Mouse (Mus musculus) lung, postnatal 4 days (tissue): Measurements from ENCODE around the gene Ankrd13a.

Experiments
- DNase-seq, 2 experiments: peaks; one replicate each; pipeline ENCODE4 v3.0.0; 2021

Gene Ankrd13a

DNA sequence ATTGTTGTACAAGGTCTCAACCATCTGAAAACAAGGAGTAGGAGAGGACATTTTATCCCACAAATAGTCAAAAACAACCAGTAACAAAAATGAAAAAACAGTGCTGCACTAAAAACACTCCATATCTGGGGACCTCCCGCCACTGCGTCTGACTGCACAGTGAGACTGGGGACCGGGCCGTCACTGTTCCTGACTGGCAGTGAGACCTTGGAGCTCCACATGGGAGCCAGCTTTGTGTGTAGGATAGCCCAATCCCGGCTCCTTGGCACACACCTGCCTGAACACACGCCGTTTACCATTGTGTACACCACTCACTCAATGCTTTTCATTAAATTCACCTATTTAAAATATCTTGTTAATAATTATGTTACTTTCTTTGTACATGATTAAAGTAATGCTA, 7.3 kb upstream of the Ankrd13a start:
- no peak for DNase-seq

DNA sequence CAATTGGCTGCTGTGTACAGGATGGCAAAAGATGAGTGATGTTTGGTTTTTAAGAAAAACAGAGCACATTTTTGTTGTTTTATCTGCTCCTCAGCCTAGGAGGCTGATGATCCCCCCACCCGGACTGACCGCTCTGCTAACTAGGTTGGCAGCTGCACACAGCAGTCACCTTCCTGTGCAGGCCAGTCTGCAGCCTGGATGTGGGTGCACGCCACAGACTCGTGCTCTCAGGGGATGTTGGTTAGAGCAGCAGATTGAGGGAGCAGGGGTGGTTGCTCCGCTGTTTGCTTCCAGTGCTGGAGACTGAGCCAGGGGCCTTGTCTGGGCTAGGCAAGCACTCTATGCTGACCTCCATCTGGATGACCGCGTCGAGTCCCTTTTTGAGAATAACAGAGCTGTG, 4.7 kb upstream of the Ankrd13a start:
- DNase-seq = no peak

GRCm38 (mm10) chr5:114771796-114772195, 2.7 kb upstream of the Ankrd13a start:
- no peak for DNase-seq

DNA sequence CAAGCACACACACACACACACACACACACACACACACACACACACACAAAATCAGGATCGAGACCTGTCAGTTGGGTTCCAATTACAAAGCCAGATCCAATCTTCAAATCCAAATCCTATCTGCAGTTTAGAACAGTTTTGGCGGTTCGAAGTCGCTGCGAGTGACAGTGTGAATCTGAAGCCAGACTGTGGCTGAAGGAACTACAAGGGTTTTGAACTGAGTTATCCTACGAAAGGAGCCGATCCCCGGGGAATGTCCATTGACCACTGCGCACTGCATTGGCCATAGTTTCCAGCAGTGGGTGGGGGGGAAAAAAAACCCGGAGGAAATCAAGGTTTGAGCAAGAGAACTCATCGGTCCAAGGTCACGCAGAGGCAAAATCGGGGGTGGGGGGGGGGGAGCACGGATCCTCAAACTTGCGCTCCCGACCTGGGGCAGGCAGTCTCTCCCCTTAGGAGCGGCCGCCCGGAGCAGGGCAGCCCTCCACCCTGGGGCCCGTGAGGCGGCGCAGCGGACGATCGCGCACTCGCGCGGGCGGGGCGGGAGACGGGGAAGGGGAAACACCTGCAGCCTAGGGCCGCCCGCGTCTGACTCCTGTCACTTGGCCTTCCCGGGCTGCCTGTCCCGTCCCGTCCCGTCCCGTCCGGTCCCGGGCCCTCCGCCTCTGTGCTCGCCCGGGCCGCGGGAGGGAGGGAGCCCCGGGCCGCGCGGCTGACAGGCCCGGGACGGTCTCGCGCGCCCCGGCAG, 1.8 kb upstream of the Ankrd13a start:
- DNase-seq = peak; percentile 72 to 80

GRCm38 (mm10) chr5:114773211-114773710, 1.2 kb upstream of the Ankrd13a start:
- DNase-seq = peak; percentile 98 to 99

DNA sequence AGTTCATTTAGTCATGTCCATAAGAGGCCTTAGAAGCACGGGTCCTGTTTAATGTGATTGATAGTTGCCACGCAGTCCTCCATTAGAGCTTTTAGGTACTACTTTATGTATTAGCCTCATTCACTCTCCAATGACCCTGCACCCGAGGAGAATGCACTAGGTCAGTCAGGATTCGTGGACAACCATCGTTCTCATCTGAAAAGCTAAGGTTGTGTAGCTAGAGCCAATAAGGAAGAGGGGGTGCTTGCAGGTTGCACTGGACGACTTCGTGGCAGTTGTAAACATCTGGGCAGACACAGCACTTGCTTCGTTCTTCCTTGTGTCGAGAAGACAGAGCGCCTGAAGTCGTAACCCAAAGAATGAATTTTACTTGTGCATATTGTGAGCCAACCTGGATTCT, 697 bp upstream of the Ankrd13a start:
- peak in 1 of 2 experiments; percentile 38 for DNase-seq

DNA sequence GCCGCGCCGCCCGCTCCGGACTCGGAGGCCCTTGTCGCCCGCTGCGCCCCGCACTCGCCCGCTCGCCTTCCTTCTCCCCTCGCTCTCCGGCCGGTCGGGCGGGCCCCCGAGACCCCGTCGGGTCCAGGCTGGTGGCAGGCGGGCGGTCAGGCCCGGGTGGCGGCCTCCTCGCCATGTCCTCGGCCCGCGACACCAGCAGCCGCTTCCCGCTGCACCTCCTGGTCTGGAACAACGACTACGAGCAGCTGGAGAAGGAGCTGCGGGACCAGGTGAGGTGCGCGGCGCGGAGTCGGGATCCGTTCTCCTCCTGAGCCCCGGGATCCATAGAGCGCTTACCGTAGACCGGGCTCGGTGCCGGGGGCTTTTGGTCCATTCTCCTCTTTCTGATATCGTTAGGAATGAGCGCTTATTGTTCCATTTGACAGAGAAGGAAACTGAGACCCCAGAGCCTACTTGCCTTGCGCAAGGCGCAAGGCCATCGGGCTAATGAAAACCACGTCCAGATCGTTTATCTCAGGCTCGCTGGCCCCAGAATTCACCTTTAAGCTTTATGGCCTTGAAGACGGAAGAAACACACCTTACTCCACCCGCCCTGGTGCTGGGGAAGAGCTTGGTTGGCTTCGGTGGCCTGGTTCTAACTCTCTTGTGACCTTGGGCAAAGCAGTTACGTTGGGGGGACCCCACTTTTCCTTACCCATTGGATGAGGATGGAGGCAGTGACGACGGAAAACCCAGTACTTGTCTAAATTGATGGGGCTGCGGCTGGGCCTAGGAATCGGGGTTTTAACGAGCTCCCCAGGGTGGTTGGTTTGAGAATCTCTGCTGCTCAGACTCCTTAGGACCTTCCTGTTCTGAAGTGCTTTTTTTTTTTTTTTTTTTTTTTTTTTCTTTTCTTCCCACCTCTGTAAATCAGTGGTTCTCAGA, 841 bp downstream of the Ankrd13a start, which contains the start of gene Git2:
Git2 (minus strand) TSS at position 462 of the 924 bp plus-strand sequence.
- peak in 1 of 2 experiments; percentile 44 for DNase-seq

DNA sequence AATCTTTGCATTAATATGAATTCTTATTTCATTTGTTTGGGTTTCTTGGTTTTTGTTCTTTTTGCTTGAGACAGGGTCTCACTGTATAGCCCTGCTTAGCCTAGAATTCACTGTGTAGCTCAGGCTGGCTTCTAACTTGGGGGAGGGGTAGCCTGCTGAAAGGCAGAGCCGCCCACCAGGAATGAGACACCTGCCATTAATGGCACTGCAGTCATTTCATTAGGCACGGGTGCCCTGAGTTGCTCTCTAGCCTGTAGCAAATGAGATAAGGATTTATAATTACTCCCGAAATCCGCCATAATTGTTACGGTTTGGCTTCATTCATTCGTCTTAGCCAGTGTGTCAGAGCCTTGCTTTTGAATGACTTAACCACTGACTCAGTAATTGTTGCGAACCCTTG, 1.7 kb downstream of the Ankrd13a start:
- DNase-seq = no peak

DNA sequence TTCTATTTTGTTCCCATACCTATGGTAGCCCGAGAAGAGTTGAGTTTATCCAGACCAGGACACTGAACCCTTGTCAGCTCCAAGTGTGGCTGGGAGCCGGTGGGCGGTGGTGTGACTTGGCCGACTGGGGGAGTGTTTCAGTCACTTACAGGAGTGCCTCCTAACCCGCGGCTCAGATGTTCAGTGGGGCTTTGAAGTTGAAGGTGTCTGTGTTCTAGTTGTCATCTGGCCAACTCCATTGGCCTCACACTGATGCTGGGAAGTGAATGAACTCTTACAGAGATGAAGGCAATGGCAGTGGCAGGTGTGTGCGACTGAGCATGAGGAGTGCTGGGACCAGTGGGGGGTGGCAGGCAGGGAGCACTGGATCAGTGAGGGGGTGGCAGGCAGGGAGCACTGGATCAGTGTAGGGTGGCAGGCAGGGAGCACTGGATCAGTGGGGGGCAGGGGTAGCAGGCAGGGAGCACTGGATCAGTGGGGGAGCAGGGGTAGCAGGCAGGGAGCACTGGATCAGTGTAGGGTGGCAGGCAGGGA, 5.5 kb downstream of the Ankrd13a start:
- DNase-seq = no peak

GRCm38 (mm10) chr5:114780912-114781311, 6.4 kb downstream of the Ankrd13a start:
- DNase-seq = no peak

- no peak for DNase-seq
These were observed 8.5 kb downstream of the Ankrd13a start for GRCm38 (mm10) chr5:114782991-114783390.

GRCm38 (mm10) chr5:114783405-114784163, 9.1 kb downstream of the Ankrd13a start:
- DNase-seq = peak; percentile 36 to 68

GRCm38 (mm10) chr5:114784622-114785165, 10.2 kb downstream of the Ankrd13a start:
- DNase-seq = peak; percentile 70 to 85

GRCm38 (mm10) chr5:114785196-114785595, 10.7 kb downstream of the Ankrd13a start:
- DNase-seq = no peak

DNA sequence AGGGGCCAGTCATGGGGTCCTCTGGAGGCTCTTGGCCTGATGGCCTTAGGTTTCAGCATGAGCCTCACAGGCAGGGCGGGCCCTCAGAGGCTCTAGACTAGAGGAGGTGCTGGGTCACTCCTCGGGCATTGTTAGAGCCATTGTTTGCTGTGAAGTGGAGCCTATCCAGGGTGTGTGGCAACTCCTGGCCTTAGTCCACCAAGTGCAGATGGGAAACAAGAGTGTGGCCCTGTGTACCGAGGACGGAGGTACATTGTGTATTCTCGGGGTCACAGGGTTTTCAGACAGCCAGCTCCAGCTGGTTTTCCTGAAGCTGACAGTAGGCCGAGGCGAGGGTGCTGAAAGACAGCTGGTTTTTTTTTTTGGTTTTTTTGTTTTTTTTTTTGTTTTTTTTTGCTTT, 18.8 kb downstream of the Ankrd13a start:
- peak; percentile 79 to 92 for DNase-seq

GRCm38 (mm10) chr5:114794609-114795008, 20.1 kb downstream of the Ankrd13a start:
- peak; percentile 50 to 74 for DNase-seq

- peak in 1 of 2 experiments; percentile 46 for DNase-seq
These were observed 20.8 kb downstream of the Ankrd13a start for GRCm38 (mm10) chr5:114795231-114795630.

GRCm38 (mm10) chr5:114795653-114796052, 21.2 kb downstream of the Ankrd13a start:
- no peak for DNase-seq

DNA sequence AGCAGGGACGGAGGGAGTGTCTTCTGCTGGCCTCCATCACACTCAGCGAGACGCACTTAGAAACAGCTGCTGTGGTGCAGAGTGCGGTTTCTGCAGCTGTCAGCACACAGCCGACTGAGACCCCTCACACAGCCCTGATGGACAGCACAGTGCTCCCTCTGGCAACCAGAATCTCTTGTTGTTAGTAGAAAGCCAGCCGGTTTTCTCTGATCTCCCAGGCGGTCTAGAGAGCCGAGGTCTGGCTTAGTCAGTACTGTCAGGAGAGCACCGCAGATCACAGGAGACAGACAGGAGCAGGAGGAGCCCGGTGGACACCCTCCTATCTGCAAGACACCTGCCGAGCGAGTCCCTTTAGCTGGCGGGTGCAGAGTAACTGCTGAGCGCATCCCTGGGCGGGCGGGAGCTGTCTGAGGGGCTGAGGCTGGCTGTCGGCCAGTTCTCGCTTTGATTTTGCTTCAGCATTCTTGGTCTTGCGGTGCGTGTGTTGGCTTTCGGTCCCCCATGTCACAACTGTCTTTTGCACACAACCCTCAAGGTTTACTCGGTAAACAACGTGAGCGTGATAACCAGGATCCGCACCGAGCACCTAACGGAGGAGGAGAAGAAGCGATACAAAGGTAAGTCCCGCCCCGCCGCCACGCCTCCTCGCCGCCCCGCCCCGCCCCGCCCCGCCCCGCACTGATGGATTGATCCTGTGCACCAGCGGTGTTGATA, 22.0 kb downstream of the Ankrd13a start:
- DNase-seq = peak; percentile 38 to 83

DNA sequence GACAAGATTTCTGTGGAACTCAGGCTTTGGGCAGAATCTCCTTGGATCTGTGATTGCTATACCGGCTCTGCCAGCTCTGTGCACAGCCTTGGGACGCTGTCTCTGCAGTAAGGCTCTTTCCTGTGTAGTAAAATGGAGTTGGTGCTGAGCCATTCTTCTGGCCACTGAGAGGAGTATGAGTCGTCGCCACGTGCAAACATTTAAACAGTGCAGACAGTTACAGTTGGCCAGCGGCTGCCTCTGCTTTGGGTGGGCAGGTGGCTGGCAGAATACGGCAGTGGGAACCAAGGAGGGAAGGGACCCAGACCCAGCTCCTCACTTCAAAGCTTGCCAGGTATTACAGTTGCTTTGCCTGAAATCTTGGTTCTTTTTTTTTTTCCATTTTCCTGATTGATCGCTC, 22.8 kb downstream of the Ankrd13a start:
- no peak for DNase-seq

DNA sequence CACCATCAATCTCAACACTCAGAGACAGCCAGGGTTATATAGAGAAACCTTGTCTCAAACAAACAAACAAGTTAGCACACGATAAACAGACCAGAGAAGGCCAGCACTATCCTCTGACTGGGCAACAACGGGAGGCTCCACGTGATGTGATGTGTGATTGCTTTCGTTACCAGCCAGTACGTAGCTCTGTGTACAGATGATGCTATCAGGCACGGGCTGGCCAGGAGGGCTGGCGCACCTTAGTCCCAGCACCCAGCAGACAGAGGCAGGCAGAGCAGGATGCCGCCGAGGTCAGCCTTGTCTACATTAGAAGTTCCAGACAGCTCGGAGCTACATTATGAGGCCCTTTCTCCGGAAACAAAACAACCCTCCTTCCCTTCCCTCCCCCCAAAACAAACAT, 25.4 kb downstream of the Ankrd13a start:
- DNase-seq = no peak
